Mouse (Mus musculus) MEL (cell line): ENCODE measurements around the gene Gm14569. TPM values are rescaled to one million over a fixed set of nuclear protein-coding genes. Genes with fewer than 3 reads are reported as not detected.

Experiments
- DNase-seq: peaks from one replicate; pipeline ENCODE4 v3.0.0; 2011; ENCODE audit warnings: low read depth, low spot score
- H3K27ac ChIP-seq: 2 replicates; pipeline ENCODE4 v1.5.1; 2012; ENCODE audit warnings: low read depth, mild to moderate bottlenecking, control low read depth, low read length, moderate library complexity; ENCODE audit not compliant: control insufficient read depth
- H3K27me3 ChIP-seq, 2 experiments: fragments of 150-350 bp in 1 of 2; sonication (generic) in 1 of 2; 2 replicates each; pipeline ENCODE4 v1.6.1; 2012; ENCODE audit warnings: low read length in 2 of 2, mild to moderate bottlenecking in 2 of 2, improper control_type of control experiment in 1 of 2, moderate library complexity in 1 of 2; ENCODE audit not compliant: insufficient read depth in 2 of 2, control insufficient read depth in 1 of 2
- H3K36me3 ChIP-seq, 2 experiments: 2 replicates each; pipeline ENCODE4 v1.6.1; 2012 to 2014; ENCODE audit warnings: low read length in 2 of 2, improper control_type of control experiment in 1 of 2, inconsistent platforms in 1 of 2, mild to moderate bottlenecking in 1 of 2; ENCODE audit not compliant: insufficient read depth in 2 of 2, control insufficient read depth in 1 of 2
- H3K4me1 ChIP-seq, 2 experiments: fragments of 150-350 bp in 1 of 2; sonication (generic) in 1 of 2; 2 replicates each; pipeline ENCODE4 v1.6.1; 2012; ENCODE audit warnings: low read length in 2 of 2, improper control_type of control experiment in 1 of 2, mild to moderate bottlenecking in 1 of 2; ENCODE audit not compliant: insufficient read depth in 2 of 2, control insufficient read depth in 1 of 2
- H3K4me3 ChIP-seq, 2 experiments: fragments of 150-350 bp in 1 of 2; sonication (generic) in 1 of 2; 2 replicates each; pipeline ENCODE4 v1.5.1; 2012; ENCODE audit warnings: low read depth in 2 of 2, low read length in 2 of 2, mild to moderate bottlenecking in 2 of 2, moderate library complexity in 2 of 2, control low read depth in 1 of 2, improper control_type of control experiment in 1 of 2; ENCODE audit not compliant: control insufficient read depth in 1 of 2, insufficient read depth in 1 of 2
- H3K79me2 ChIP-seq: 2 replicates; pipeline ENCODE4 v1.6.1; 2012; ENCODE audit warnings: mild to moderate bottlenecking, low read length, moderate library complexity; ENCODE audit not compliant: control insufficient read depth, poor library complexity, insufficient read depth
- H3K9ac ChIP-seq: 2 replicates; pipeline ENCODE4 v1.6.1; 2012; ENCODE audit warnings: low read depth, mild to moderate bottlenecking, control low read depth, low read length, moderate library complexity; ENCODE audit not compliant: control insufficient read depth, poor library complexity, severe bottlenecking
- H3K9me3 ChIP-seq: fragments of 150-350 bp; sonication (generic); replicated peaks from 2 replicates; pipeline ENCODE4 v1.6.1; 2012; ENCODE audit warnings: mild to moderate bottlenecking, low read length, improper control_type of control experiment, moderate library complexity; ENCODE audit not compliant: insufficient read depth
- CTCF ChIP-seq, 3 experiments: IDR thresholded peaks in 2 of 3; conservative IDR thresholded peaks in 1 of 3; 2 replicates each; pipeline ENCODE4 v1.5.1; 2011 to 2012; ENCODE audit warnings: low read length in 3 of 3, low read depth in 2 of 3, mild to moderate bottlenecking in 2 of 3, improper control_type of control experiment in 1 of 3, inconsistent platforms in 1 of 3, mixed read lengths in 1 of 3, moderate library complexity in 1 of 3; ENCODE audit not compliant: control insufficient read depth in 1 of 3, insufficient read depth in 1 of 3, poor library complexity in 1 of 3, severe bottlenecking in 1 of 3
- E2F4 ChIP-seq: IDR thresholded peaks from 2 replicates; pipeline ENCODE4 v1.6.1; 2011; ENCODE audit warnings: low read depth, low read length, improper control_type of control experiment, borderline replicate concordance
- ELF1 ChIP-seq: IDR thresholded peaks from 2 replicates; pipeline ENCODE4 v1.6.1; 2014; ENCODE audit warnings: low read depth, mild to moderate bottlenecking, inconsistent platforms, low read length, improper control_type of control experiment, moderate library complexity
- ETS1 ChIP-seq: IDR thresholded peaks from 2 replicates; pipeline ENCODE4 v1.6.1; 2012; ENCODE audit warnings: low read depth, mild to moderate bottlenecking, inconsistent platforms, low read length, improper control_type of control experiment, moderate library complexity
- GABPA ChIP-seq: IDR thresholded peaks from 2 replicates; pipeline ENCODE4 v1.6.1; 2012; ENCODE audit warnings: low read depth, mild to moderate bottlenecking, inconsistent platforms, low read length, improper control_type of control experiment, moderate library complexity
- GATA1 ChIP-seq: IDR thresholded peaks from 2 replicates; pipeline ENCODE4 v1.6.1; 2011; ENCODE audit warnings: low read depth, low read length, improper control_type of control experiment
- KAT2A ChIP-seq: conservative IDR thresholded peaks from 2 replicates; pipeline ENCODE4 v1.6.1; 2012; ENCODE audit warnings: low read depth, low read length, improper control_type of control experiment, inconsistent platforms
- MYB ChIP-seq: IDR thresholded peaks from 2 replicates; pipeline ENCODE4 v1.6.1; 2011; ENCODE audit warnings: mild to moderate bottlenecking, low read depth, low read length, improper control_type of control experiment
- MYC ChIP-seq: IDR thresholded peaks from 2 replicates; pipeline ENCODE4 v1.6.1; 2011; ENCODE audit warnings: low read depth, mild to moderate bottlenecking, low read length, improper control_type of control experiment, moderate library complexity
- NELFE ChIP-seq: IDR thresholded peaks from 2 replicates; pipeline ENCODE4 v1.6.1; 2011; ENCODE audit warnings: low read depth, low read length, improper control_type of control experiment
- NRF1 ChIP-seq: IDR thresholded peaks from 2 replicates; pipeline ENCODE4 v1.6.1; 2014; ENCODE audit warnings: low read depth, mild to moderate bottlenecking, inconsistent platforms, low read length, improper control_type of control experiment, moderate library complexity; ENCODE audit not compliant: poor library complexity, insufficient read depth, severe bottlenecking
- POLR2A ChIP-seq, 2 experiments: IDR thresholded peaks; 2 replicates each; pipeline ENCODE4 v1.6.1; 2011 to 2012; ENCODE audit warnings: low read length in 2 of 2, mild to moderate bottlenecking in 2 of 2, control low read depth in 1 of 2, improper control_type of control experiment in 1 of 2, low read depth in 1 of 2, moderate library complexity in 1 of 2; ENCODE audit not compliant: control insufficient read depth in 1 of 2, insufficient read depth in 1 of 2, poor library complexity in 1 of 2
- POLR2AphosphoS2 ChIP-seq: IDR thresholded peaks from 2 replicates; pipeline ENCODE4 v1.6.1; 2011; ENCODE audit warnings: low read length, improper control_type of control experiment
- POLR2AphosphoS5 ChIP-seq: IDR thresholded peaks from 2 replicates; pipeline ENCODE4 v1.6.1; 2012; ENCODE audit warnings: low read depth, borderline replicate concordance, mild to moderate bottlenecking, inconsistent platforms, low read length, moderate library complexity, mixed read lengths
- RAD21 ChIP-seq: IDR thresholded peaks from 2 replicates; pipeline ENCODE4 v1.6.1; 2011; ENCODE audit warnings: mild to moderate bottlenecking, low read depth, low read length, improper control_type of control experiment
- SIN3A ChIP-seq: IDR thresholded peaks from 2 replicates; pipeline ENCODE4 v1.6.1; 2012; ENCODE audit warnings: low read length, improper control_type of control experiment, inconsistent platforms
- UBTF ChIP-seq: IDR thresholded peaks from 2 replicates; pipeline ENCODE4 v1.6.1; 2012; ENCODE audit warnings: low read depth, mild to moderate bottlenecking, inconsistent platforms, low read length, improper control_type of control experiment, moderate library complexity, borderline replicate concordance; ENCODE audit not compliant: insufficient read depth
- USF1 ChIP-seq: IDR thresholded peaks from 2 replicates; pipeline ENCODE4 v1.6.1; 2014; ENCODE audit warnings: low read depth, mild to moderate bottlenecking, inconsistent platforms, low read length, improper control_type of control experiment, moderate library complexity
- ZC3H11A ChIP-seq: IDR thresholded peaks from 2 replicates; pipeline ENCODE4 v1.6.1; 2012; ENCODE audit warnings: low read depth, mild to moderate bottlenecking, inconsistent platforms, low read length, improper control_type of control experiment
- ZKSCAN1 ChIP-seq: IDR thresholded peaks from 2 replicates; pipeline ENCODE4 v1.6.1; 2012; ENCODE audit warnings: low read depth, mild to moderate bottlenecking, inconsistent platforms, low read length, improper control_type of control experiment, moderate library complexity
- ZMIZ1 ChIP-seq: IDR thresholded peaks from 2 replicates; pipeline ENCODE4 v1.6.1; 2012; ENCODE audit warnings: low read depth, mild to moderate bottlenecking, inconsistent platforms, low read length, improper control_type of control experiment, moderate library complexity
- polyA plus RNA-seq, 2 experiments: library from polyadenylated mRNA; stranded (reverse) in 1 of 2; unstranded in 1 of 2; fragments of >175 nt in 1 of 2; fragments of >200 nt in 1 of 2; gene quantifications; 2 replicates each; pipeline versions ENCODE4 v1.2.1 to v1.2.4; 2012; ENCODE audit warnings: low replicate concordance in 2 of 2, low read depth in 1 of 2; ENCODE audit not compliant: insufficient read length in 2 of 2, insufficient read depth in 1 of 2, missing spikeins in 1 of 2
- total RNA-seq: library from RNA; depleted of rRNA; stranded (reverse); fragments of 300-350 nt; gene quantifications from 2 replicates; pipeline ENCODE4 v1.2.3, GENCODE M21; 2012

The Gm14569 gene
- total and polyA plus RNA-seq, 3 experiments, result 0.01 TPM; not detected in 2

DNA sequence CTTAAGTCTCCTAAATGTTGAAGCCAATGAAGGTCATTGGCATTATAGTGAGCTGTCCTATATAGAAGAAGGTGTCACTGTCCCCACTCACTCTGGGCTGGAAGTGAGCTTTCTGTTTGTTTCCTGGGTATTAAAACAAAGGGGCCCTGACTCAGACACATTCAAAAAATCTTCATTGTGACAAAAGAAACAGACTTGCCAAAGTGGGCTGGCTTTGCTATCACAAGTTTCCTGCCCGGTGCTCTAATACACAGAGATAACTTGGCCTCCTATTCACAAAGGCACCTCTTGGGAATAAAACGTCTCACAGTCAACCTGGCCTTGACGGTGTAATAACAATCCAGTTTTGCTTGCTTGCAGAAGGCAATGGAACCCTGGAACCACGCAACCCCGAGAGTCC lies 38.6 kb upstream of the Gm14569 start:
- Histone ChIP-seq H3K9me3 (no peaks in the 10 kb centered on the region), H3K36me3 (no peaks in the 10 kb centered on the region), H3K27me3 (no peaks in the 10 kb centered on the region; a peak in 1 of 4 replicates), H3K9ac (no peak overlapping the region), H3K79me2 (no peaks in the 10 kb centered on the region), H3K4me3 (no peak overlapping the region), H3K4me1 (no peaks in the 10 kb centered on the region), H3K27ac (no peak overlapping the region)
- DNase-seq, result no peak
- no peak for TF ChIP-seq UBTF
- TF ChIP-seq GATA1, result no peak

DNA sequence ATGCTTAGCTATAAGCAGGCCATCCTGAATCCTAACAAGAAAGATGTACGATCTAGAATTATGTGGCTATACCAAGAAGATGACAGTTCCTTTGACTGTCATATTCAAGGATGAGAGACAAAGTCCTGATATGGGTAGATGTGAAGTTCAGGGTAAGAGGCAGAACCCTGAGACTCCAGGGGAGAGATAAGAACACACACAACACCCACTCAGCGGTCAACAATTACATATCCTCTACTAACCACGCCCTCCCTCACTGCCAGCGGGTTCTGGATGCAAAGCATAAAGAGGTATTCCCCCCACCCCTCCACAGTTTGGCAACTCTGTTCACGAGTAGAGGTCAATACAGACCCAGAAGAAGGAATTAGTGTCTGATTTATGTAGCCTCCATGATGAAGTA lies 32.1 kb upstream of the Gm14569 start:
- 0 out of 4 replicates have a peak, but pooled peaks cover 0 to 2% of the 10 kb centered on the region in 2 experiments for H3K36me3 ChIP-seq
- H3K4me1 ChIP-seq, result peaks cover 0 to 3% of the 10 kb centered on the region in 2 experiments; a peak in 1 of 4 replicates
- no peaks in the 10 kb centered on the region for H3K79me2 ChIP-seq
- H3K9me3 ChIP-seq, result no peaks in the 10 kb centered on the region
- no peak overlapping the region for H3K4me3 ChIP-seq
- DNase-seq, result peak; percentile 25
- no peak overlapping the region for H3K9ac ChIP-seq
- no peak overlapping the region for H3K27ac ChIP-seq
- H3K27me3 ChIP-seq, result no peaks in the 10 kb centered on the region
- no peak for TF ChIP-seq RAD21
- TF ChIP-seq NELFE, result no peak
- no peak for TF ChIP-seq ZC3H11A
- TF ChIP-seq KAT2A, result no peak
- no peak for TF ChIP-seq MYB
- no peak for TF ChIP-seq POLR2AphosphoS5
- no peak for TF ChIP-seq ZMIZ1
- no peak for TF ChIP-seq USF1
- TF ChIP-seq ELF1, result no peak
- TF ChIP-seq POLR2AphosphoS2, result no peak
- no peak for TF ChIP-seq GABPA
- TF ChIP-seq NRF1, result no peak
- no peak for TF ChIP-seq SIN3A
- TF ChIP-seq ETS1, result no peak
- TF ChIP-seq UBTF, result no peak

DNA sequence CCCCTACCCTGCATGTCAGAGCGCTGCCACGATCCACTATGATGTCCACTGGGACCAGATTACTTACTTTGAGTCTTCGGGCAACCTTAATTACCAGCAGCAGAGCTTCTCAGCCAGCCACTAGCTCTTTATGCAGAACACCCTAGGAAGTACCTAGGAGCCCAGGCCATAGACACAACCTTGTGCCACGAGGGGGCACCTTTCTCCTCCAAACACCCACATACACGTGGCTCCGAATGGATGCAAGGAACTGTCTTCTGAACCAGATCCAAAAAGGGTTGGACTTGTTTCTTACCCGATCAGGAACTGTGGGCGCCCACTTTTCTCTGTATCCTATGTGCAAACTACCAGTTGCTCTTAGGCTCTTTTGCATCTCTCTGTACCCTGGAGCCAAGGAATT lies 22.1 kb upstream of the Gm14569 start:
- Histone ChIP-seq H3K36me3 (no peaks in the 10 kb centered on the region), H3K27me3 (no peaks in the 10 kb centered on the region), H3K9ac (no peak overlapping the region), H3K9me3 (no peaks in the 10 kb centered on the region), H3K79me2 (no peaks in the 10 kb centered on the region), H3K4me3 (no peak overlapping the region), H3K4me1 (no peaks in the 10 kb centered on the region), H3K27ac (no peak overlapping the region)
- peak; percentile 26 for DNase-seq
- TF ChIP-seq E2F4 (no peak), CTCF (IDR thresholded peaks at IDR 0.05 in 2 of 3, conservative IDR thresholded peaks at IDR 0.05 in 1 of 3; ENCODE audit: control insufficient read depth in 1 of 3, insufficient read depth in 1 of 3, low read depth in 2 of 3, low read length in 3 of 3, poor library complexity in 1 of 3, severe bottlenecking in 1 of 3) (peak in 2 of 3 experiments; percentile 13 to 19; a peak in 1 of 6 replicates), USF1 (no peak), ETS1 (no peak), POLR2A (IDR thresholded peaks at IDR 0.05; ENCODE audit: control insufficient read depth in 1 of 2, insufficient read depth in 1 of 2, low read depth in 1 of 2, low read length in 2 of 2, poor library complexity in 1 of 2) (no peak), ELF1 (no peak), MYB (no peak), ZKSCAN1 (no peak), MYC (0 out of 2 replicates have a peak, but pooled peaks have one; percentile 23)
